ENCODE assay signal across 17 mouse cellular contexts in the genomic region with DNA sequence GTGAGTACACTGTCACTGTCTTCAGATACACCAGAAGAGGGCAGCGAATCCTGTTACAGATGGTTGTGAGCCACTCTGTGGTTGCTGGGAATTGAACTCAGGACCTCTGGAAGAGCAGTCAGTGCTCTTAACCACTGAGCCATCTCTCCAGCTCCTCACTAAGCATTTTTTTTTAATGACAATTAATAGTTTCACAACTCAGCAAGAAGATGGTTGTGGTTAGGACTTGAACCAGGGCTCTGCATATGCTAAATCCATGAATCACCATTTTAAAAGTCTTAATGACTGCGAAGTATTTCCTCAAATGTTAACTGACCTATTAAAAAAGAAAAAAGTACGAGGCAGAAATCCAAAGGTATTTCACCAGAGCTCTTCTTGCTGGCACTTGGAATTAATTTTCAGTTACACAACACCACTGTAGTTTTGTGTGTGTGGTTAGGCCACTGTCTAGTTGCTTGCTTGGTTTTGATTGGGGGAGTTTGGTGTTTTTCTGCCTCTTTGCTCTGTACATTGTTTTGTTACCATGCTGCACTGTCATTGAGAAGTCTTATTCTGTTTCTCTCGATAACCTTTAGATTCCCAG. TPM values are rescaled to one million over a fixed set of nuclear protein-coding genes. Genes with fewer than 3 reads are reported as not detected.
DNase-seq lines count a peak whose midpoint lies in the region; ATAC-seq and TF ChIP-seq lines count a peak whose summit lies in the region.
"Had no signal": no experiment of that assay in that cellular context is flagged by ENCODE, and none has a peak within 500 bp of the region (broad histone marks: within the 10 kb centered on the region; RNA-seq: fewer than 3 reads in every experiment).

No protein-coding gene starts in this region.

- no peak for TF ChIP-seq POLR2A in embryonic fibroblast, embryonic 13.5 days (IDR thresholded peaks at IDR 0.05; ENCODE audit: low read depth, low read length)

- peaks cover 15% of the 10 kb centered on the region for H3K4me1 ChIP-seq in embryonic fibroblast, embryonic 13.5 days (ENCODE audit: control insufficient read depth, insufficient read depth, low read length)
- peaks cover 45 to 48% of the 10 kb centered on the region in 2 experiments for H3K4me1 ChIP-seq in liver, embryonic 14.5 days (replicated peaks; ENCODE audit: control insufficient read depth in 2 of 2, insufficient read depth in 2 of 2, low read length in 1 of 2)
- H3K4me1 ChIP-seq in forebrain, embryonic 13.5 days = peaks cover 16% of the 10 kb centered on the region

- ATAC-seq in liver, embryonic 14.5 days (ENCODE audit: insufficient read depth) = no peak
- ATAC-seq in forebrain, embryonic 13.5 days = no peak
- ATAC-seq: activated CD4-positive, CD25-positive, alpha-beta regulatory T cell, adult 4 months had no signal

- DNase-seq in cerebellum, adult 9-10 months = peak; percentile 26
- DNase-seq in cerebellum, adult 9-11 months = no peak
- no peak for DNase-seq in layer of hippocampus, adult 2 months (ENCODE audit: low spot score in 2 of 2)
- DNase-seq in layer of hippocampus, adult 9-10 months (ENCODE audit: low spot score) = no peak
- DNase-seq in liver, embryonic 14.5 days (ENCODE audit: low read depth in 3 of 3, low spot score in 3 of 3) = no peak
- DNase-seq in gastrocnemius, postnatal 10 days = no peak
- DNase-seq: cerebellum, adult 11-12 months; embryo, embryonic 11 days; gastrocnemius, postnatal 25 days; kidney, adult 18-20 months; lung, postnatal 4 days; thymus, adult 2 months had no signal

- no peak; the same call in 1 of the 2 replicates for TF ChIP-seq CTCF in layer of hippocampus, adult 2 months (conservative IDR thresholded peaks at IDR 0.05)
- TF ChIP-seq CTCF in embryonic fibroblast, embryonic 13.5 days (IDR thresholded peaks at IDR 0.05; ENCODE audit: borderline replicate concordance, insufficient read depth, low read length) = no peak
- no peak for TF ChIP-seq CTCF in liver, embryonic 14.5 days (IDR thresholded peaks at IDR 0.05; ENCODE audit: low read depth)

- no peaks in the 10 kb centered on the region for H3K27me3 ChIP-seq in liver, embryonic 14.5 days (ENCODE audit: control insufficient read depth, insufficient read depth, low read length)
- no peaks in the 10 kb centered on the region for H3K27me3 ChIP-seq in forebrain, embryonic 13.5 days
- H3K27me3 ChIP-seq: neural tube, embryonic 15.5 days had no signal

- H3K4me3 ChIP-seq in layer of hippocampus, adult 2 months = no peak overlapping the region
- H3K4me3 ChIP-seq in embryonic fibroblast, embryonic 13.5 days (ENCODE audit: insufficient read depth, low read length) = no peak overlapping the region
- no peak overlapping the region; a peak in 1 of 4 replicates for H3K4me3 ChIP-seq in liver, embryonic 14.5 days (ENCODE audit: insufficient read depth in 1 of 2, low read depth in 2 of 2, low read length in 2 of 2)
- H3K4me3 ChIP-seq in forebrain, embryonic 13.5 days = no peak overlapping the region

- no peaks in the 10 kb centered on the region for H3K36me3 ChIP-seq in liver, embryonic 14.5 days (replicated peaks; ENCODE audit: control insufficient read depth, insufficient read depth, low read depth)
- H3K36me3 ChIP-seq in forebrain, embryonic 13.5 days (ENCODE audit: poor library complexity, severe bottlenecking) = no peaks in the 10 kb centered on the region
- H3K36me3 ChIP-seq: neural tube, embryonic 15.5 days had no signal

- peak overlapping the region; percentile 95; the same call in 1 of the 2 replicates for H3K27ac ChIP-seq in layer of hippocampus, adult 2 months
- peak overlapping the region; percentile 70 for H3K27ac ChIP-seq in embryonic fibroblast, embryonic 13.5 days (ENCODE audit: insufficient read depth, low read length)
- H3K27ac ChIP-seq in liver, embryonic 14.5 days = peak overlapping the region; percentile 76
- no peak overlapping the region for H3K27ac ChIP-seq in forebrain, embryonic 13.5 days

- TF ChIP-seq EP300 in liver, embryonic 14.5 days (IDR thresholded peaks at IDR 0.05; ENCODE audit: low read depth) = no peak

- H3K4me2 ChIP-seq in liver, embryonic 14.5 days (ENCODE audit: low read depth) = peak overlapping the region; percentile 89
- H3K4me2 ChIP-seq in forebrain, embryonic 13.5 days = no peak overlapping the region

- H3K9ac ChIP-seq in liver, embryonic 14.5 days (replicated peaks) = no peak overlapping the region; the same call in 1 of the 2 replicates
- H3K9ac ChIP-seq in forebrain, embryonic 13.5 days = no peak overlapping the region

- H3K9me3 ChIP-seq in liver, embryonic 14.5 days (ENCODE audit: control insufficient read depth, low read length) = no peaks in the 10 kb centered on the region
- H3K9me3 ChIP-seq in forebrain, embryonic 13.5 days (replicated peaks) = no peaks in the 10 kb centered on the region
- H3K9me3 ChIP-seq: neural tube, embryonic 15.5 days had no signal

- 85% methylated on average over 4 of the region's 4 CpGs for WGBS in liver, embryonic 14.5 days (ENCODE audit: insufficient replicate concordance)
- WGBS in forebrain, embryonic 13.5 days = 96% methylated on average over 4 of the region's 4 CpGs

RNA-seq across cellular contexts. Expression of gene Scd1, which starts 20.5 kb away (rescaled TPM):
- 100 to 1,000 TPM; 139 TPM for total RNA-seq in layer of hippocampus, adult 2 months (2021)
- 80.0 and 94.1 TPM in 2 replicates for polyA plus RNA-seq in embryonic fibroblast, embryonic 13.5 days (2011; ENCODE audit: insufficient read length, low read depth, missing spikeins)
- polyA plus RNA-seq in liver, embryonic 14.5 days (2012; rRNA removed) = 22.5 and 25.1 TPM in 2 replicates
- 11.1 and 11.9 TPM in 2 replicates for polyA plus RNA-seq in liver, embryonic 14.5 days (2014; fragmentation: Nextera tagmentation; extraction: Ambion mirVana)
- 3.0 and 4.5 TPM in 2 replicates for polyA plus RNA-seq in forebrain, embryonic 13.5 days (2015; fragmentation: Nextera tagmentation; extraction: Ambion mirVana)
- total RNA-seq in gastrocnemius, postnatal 10 days (2021) = 10 to 100 TPM; 39.5 to 46.6 TPM

RNA-seq across cellular contexts. Expression of gene Scd4, which starts 54.3 kb away (rescaled TPM):
- 1 to 10 TPM; 2.3 to 2.5 TPM for total RNA-seq in layer of hippocampus, adult 2 months (2021)
- polyA plus RNA-seq in embryonic fibroblast, embryonic 13.5 days (2011; ENCODE audit: insufficient read length, low read depth, missing spikeins) = 0.35 and 0.72 TPM in 2 replicates
- 0.04 and 0.08 TPM in 2 replicates for polyA plus RNA-seq in liver, embryonic 14.5 days (2012; rRNA removed)
- 0.09 TPM in 1 of 2 replicates, not detected in the other for polyA plus RNA-seq in liver, embryonic 14.5 days (2014; fragmentation: Nextera tagmentation; extraction: Ambion mirVana)
- 0.16 and 0.23 TPM in 2 replicates for polyA plus RNA-seq in forebrain, embryonic 13.5 days (2015; fragmentation: Nextera tagmentation; extraction: Ambion mirVana)
- total RNA-seq in gastrocnemius, postnatal 10 days (2021) = under 1 TPM; 0.33 to 0.61 TPM
- polyA plus RNA-seq: forebrain, embryonic 11.5 days had no signal
